Mouse (Mus musculus) liver, postnatal 0 days (tissue): ENCODE results near the gene 1700012A03Rik. TPM values are rescaled to one million over a fixed set of nuclear protein-coding genes. Genes with fewer than 3 reads are reported as not detected.

Experiments
- ATAC-seq: fragments of 200-750 bp; cut with Nextera tagmentation; 2 replicates; pipeline ENCODE4 v1.8.0; 2017; ENCODE audit warnings: mild to moderate bottlenecking, moderate library complexity
- DNase-seq: peaks from one replicate; pipeline ENCODE4 v3.0.0-alpha.2; 2016
- H3K27ac ChIP-seq: fragments of 300-500 bp; sonication (generic); 2 replicates; pipeline ENCODE4 v1.5.1; 2014; ENCODE audit warnings: antibody characterized with exemption, moderate library complexity, mild to moderate bottlenecking, low read depth
- H3K27me3 ChIP-seq: fragments of 300-500 bp; sonication (generic); 2 replicates; pipeline ENCODE4 v1.6.1; 2014; ENCODE audit warnings: low read length, control low read depth, mixed read lengths; ENCODE audit not compliant: insufficient read depth
- H3K36me3 ChIP-seq: fragments of 300-500 bp; sonication (generic); replicated peaks from 2 replicates; pipeline ENCODE4 v1.6.1; 2014; ENCODE audit warnings: mild to moderate bottlenecking, control low read depth, low read length, moderate library complexity, mixed read lengths; ENCODE audit not compliant: insufficient read depth
- H3K4me1 ChIP-seq: fragments of 300-500 bp; sonication (generic); 2 replicates; pipeline ENCODE4 v1.6.1; 2014; ENCODE audit warnings: antibody characterized with exemption, mild to moderate bottlenecking, control low read depth; ENCODE audit not compliant: insufficient read depth
- H3K4me2 ChIP-seq: fragments of 300-500 bp; sonication (generic); 2 replicates; pipeline ENCODE4 v1.6.1; 2014; ENCODE audit warnings: low read depth, mild to moderate bottlenecking, low read length, moderate library complexity, mixed read lengths
- H3K4me3 ChIP-seq: fragments of 300-500 bp; sonication (generic); 2 replicates; pipeline ENCODE4 v1.5.1; 2014; ENCODE audit warnings: low read depth, low read length
- H3K9ac ChIP-seq: fragments of 300-500 bp; sonication (generic); replicated peaks from 2 replicates; pipeline ENCODE4 v1.6.1; 2014; ENCODE audit warnings: mild to moderate bottlenecking, moderate library complexity
- H3K9me3 ChIP-seq: fragments of 300-500 bp; sonication (generic); 2 replicates; pipeline ENCODE4 v1.6.1; 2016; ENCODE audit warnings: mild to moderate bottlenecking, control low read depth, low read length, mixed read lengths
- CTCF ChIP-seq: sonication (generic); IDR thresholded peaks from 2 replicates; pipeline ENCODE4 v1.5.1; 2016; ENCODE audit warnings: antibody characterized with exemption, low read depth
- EP300 ChIP-seq: IDR thresholded peaks from 2 replicates; pipeline ENCODE4 v1.6.1; 2016; ENCODE audit warnings: antibody characterized with exemption, low read depth, mild to moderate bottlenecking
- WGBS: fragments of 180-500 bp; shearing (Covaris S2); extraction: QIAGEN DNeasy Blood & Tissue Kit; methylation state at CpG from one replicate; pipeline ENCODE4 v1.1.7; 2014; ENCODE audit not compliant: insufficient replicate concordance; 5-methylcytosine and 5-hydroxymethylcytosine counted together
- polyA plus RNA-seq: library from polyadenylated mRNA; unstranded; fragments of >200 nt; fragmentation: Nextera tagmentation; extraction: Ambion mirVana; gene quantifications from 2 replicates; pipeline ENCODE4 v1.2.1, GENCODE M21; 2015

Gene 1700012A03Rik
- polyA plus RNA-seq = not detected in 2 replicates

DNA sequence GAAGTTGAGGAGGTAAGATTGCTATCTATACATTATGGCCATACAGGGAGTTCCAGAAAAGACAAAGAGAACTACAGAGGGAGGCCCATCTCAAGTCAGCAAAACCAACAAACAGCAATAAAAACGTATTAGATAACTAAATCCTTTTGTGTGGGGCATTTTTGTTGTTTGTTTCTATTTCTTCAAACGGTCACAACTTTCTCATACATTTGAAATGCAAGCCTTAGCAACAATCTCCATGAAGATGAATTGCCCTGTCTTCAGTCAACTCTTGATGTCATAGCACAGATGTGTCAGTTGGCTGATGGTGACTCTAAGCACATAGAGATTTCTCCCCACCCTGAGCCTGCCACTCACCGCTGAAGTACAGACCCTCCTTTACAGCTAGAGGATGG is at the start of gene 1700012A03Rik:
Gene 1700012A03Rik (plus strand): TSS at position 296 of the 395 bp plus-strand sequence.
- H3K4me1 ChIP-seq = no peaks in the 10 kb centered on the region
- no peaks in the 10 kb centered on the region for H3K9me3 ChIP-seq
- no peaks in the 10 kb centered on the region for H3K27me3 ChIP-seq
- H3K4me3 ChIP-seq = no peak within 1 kb of the TSS
- H3K36me3 ChIP-seq = no peaks in the 10 kb centered on the region
- no peak within 1 kb of the TSS for H3K27ac ChIP-seq
- WGBS = 62% methylated on average over 3 of the region's 3 CpGs
- ATAC-seq = no peak
- H3K9ac ChIP-seq = no peak within 1 kb of the TSS
- no peak within 1 kb of the TSS for H3K4me2 ChIP-seq
- no peak for TF ChIP-seq EP300
- no peak for TF ChIP-seq CTCF
- no peak for DNase-seq

- ATAC-seq (no peak), DNase-seq (no peak)
- H3K27me3 ChIP-seq = no peaks in the 10 kb centered on the region
- TF ChIP-seq EP300 (no peak), CTCF (no peak)
- 85% methylated on average over 10 of the region's 10 CpGs for WGBS
- H3K4me3 ChIP-seq = no peak overlapping the region
- no peak overlapping the region for H3K27ac ChIP-seq
- no peak overlapping the region for H3K4me2 ChIP-seq
- no peaks in the 10 kb centered on the region for H3K4me1 ChIP-seq
- H3K9me3 ChIP-seq = no peaks in the 10 kb centered on the region
- no peak overlapping the region for H3K9ac ChIP-seq
- no peaks in the 10 kb centered on the region for H3K36me3 ChIP-seq
Observed at GRCm38 (mm10) chr6:32004228-32004627, 45.8 kb upstream of the 1700012A03Rik start.

DNA sequence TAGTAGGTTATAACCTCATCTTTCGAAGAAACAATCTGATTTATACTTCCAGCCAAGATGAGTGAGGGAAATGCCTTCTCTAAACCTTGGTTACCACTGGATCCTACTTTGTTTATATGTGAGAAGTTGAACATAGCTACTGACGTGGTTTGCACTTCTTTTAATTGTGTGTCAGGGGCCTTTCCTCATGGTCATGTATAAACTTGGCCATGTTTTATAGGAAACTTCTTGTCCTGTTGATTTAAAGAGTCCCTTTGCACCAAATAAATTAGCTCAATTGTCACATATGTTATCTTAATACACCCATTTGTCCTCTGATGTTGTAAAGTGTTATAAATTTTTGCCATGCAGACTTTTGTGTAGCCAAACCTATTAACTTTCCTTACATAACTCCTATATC is 44.1 kb upstream of the 1700012A03Rik start:
- Histone ChIP-seq H3K9ac (no peak overlapping the region), H3K4me3 (no peak overlapping the region), H3K36me3 (no peaks in the 10 kb centered on the region), H3K4me1 (no peaks in the 10 kb centered on the region), H3K27ac (no peak overlapping the region), H3K4me2 (no peak overlapping the region), H3K9me3 (no peaks in the 10 kb centered on the region), H3K27me3 (no peaks in the 10 kb centered on the region)
- TF ChIP-seq EP300 = no peak
- TF ChIP-seq CTCF = no peak
- 58% methylated on average over 2 of the region's 2 CpGs for WGBS
- DNase-seq = no peak
- no peak for ATAC-seq

- Histone ChIP-seq H3K9me3 (no peaks in the 10 kb centered on the region), H3K36me3 (no peaks in the 10 kb centered on the region), H3K4me2 (no peak overlapping the region), H3K9ac (no peak overlapping the region), H3K27me3 (no peaks in the 10 kb centered on the region), H3K4me1 (no peaks in the 10 kb centered on the region), H3K27ac (no peak overlapping the region), H3K4me3 (no peak overlapping the region)
- ATAC-seq (no peak), DNase-seq (no peak)
- 65% methylated on average over 6 of the region's 6 CpGs for WGBS
- TF ChIP-seq EP300 = no peak
- TF ChIP-seq CTCF = no peak
Observed at GRCm38 (mm10) chr6:32006382-32006781, 43.7 kb upstream of the 1700012A03Rik start.

GRCm38 (mm10) chr6:32007336-32007735 is 42.7 kb upstream of the 1700012A03Rik start:
- no peak overlapping the region for H3K9ac ChIP-seq
- H3K4me2 ChIP-seq = no peak overlapping the region
- no peak for DNase-seq
- no peak for TF ChIP-seq CTCF
- no peak for TF ChIP-seq EP300
- no peak overlapping the region for H3K4me3 ChIP-seq
- no peak for ATAC-seq
- H3K4me1 ChIP-seq = no peaks in the 10 kb centered on the region
- no peaks in the 10 kb centered on the region for H3K27me3 ChIP-seq
- no peaks in the 10 kb centered on the region for H3K36me3 ChIP-seq
- WGBS = 77% methylated on average over 3 of the region's 3 CpGs
- H3K9me3 ChIP-seq = no peaks in the 10 kb centered on the region
- H3K27ac ChIP-seq = no peak overlapping the region

- no peak overlapping the region for H3K9ac ChIP-seq
- H3K36me3 ChIP-seq = no peaks in the 10 kb centered on the region
- ATAC-seq (no peak), DNase-seq (no peak)
- 69% methylated on average over 7 of the region's 7 CpGs for WGBS
- no peaks in the 10 kb centered on the region for H3K4me1 ChIP-seq
- no peaks in the 10 kb centered on the region for H3K27me3 ChIP-seq
- H3K27ac ChIP-seq = no peak overlapping the region
- H3K4me2 ChIP-seq = no peak overlapping the region
- no peak for TF ChIP-seq CTCF
- no peak for TF ChIP-seq EP300
- H3K9me3 ChIP-seq = no peaks in the 10 kb centered on the region
- H3K4me3 ChIP-seq = no peak overlapping the region
Observed at GRCm38 (mm10) chr6:32016841-32017240, 33.2 kb upstream of the 1700012A03Rik start.
